Mouse (Mus musculus): ENCODE results near the gene Il6ra.

The Il6ra gene

DNA sequence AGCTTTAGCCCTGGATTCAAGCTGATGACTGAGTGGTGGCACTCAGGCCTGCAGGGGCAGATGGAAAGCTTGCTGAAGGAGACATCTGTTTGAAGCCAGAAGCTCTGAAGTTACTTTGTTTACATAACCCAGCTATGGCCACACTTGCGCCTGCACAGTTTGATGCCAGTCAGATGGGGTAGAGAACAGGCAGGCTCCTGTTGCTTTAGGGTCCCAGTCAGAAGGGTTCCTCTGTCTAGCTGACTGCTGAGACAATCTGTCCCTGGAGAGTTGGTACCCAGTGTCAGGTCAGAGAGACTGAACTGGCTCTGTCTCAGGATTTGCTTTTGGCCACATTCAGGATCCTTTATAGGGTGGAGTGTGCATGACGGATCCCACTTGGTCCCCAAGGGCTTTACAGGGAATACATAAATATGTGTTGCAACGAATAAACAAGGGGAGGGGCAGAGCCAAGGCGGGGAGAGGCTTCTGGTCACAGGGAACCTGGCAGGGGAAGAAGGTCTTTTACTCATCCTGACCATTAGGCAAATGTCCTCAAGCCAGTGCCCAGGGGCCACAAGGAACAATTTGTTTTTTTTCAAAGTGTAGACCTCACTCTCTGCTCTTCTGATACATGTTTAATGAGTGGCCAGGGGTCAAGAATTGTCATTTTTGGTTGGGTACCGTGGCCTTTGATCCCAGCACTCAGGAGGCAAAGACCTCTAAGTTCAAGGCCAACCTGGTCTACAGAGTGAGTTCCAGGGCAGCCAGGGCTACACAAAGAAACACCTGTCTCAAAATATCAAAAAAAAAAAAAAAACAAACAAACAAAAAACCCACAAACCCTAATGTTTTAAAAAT lies 3.1 kb downstream of the Il6ra start:
- DNase-seq (ENCODE audit: low read depth, low spot score): no peak

DNA sequence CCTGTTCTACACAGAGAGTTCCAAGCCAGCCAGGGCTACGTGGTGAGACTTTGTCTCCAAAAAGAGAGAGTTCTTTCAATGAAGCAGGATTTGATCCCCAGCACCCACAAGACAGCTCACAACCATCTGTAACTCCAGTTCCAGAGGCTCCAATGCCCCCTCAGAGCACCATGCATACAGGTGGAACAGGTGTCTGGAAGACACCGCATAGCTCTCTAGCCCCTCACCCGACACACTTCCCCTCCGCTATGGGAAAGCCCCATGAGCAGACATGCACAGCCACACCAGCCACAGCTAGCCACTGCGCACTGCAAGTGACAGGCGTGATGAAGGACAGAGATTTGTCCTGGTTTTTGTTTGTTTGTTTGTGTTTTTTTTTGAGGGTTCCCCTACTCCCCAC lies 4.2 kb downstream of the Il6ra start:
- DNase-seq (ENCODE audit: low read depth, low spot score): no peak

DNA sequence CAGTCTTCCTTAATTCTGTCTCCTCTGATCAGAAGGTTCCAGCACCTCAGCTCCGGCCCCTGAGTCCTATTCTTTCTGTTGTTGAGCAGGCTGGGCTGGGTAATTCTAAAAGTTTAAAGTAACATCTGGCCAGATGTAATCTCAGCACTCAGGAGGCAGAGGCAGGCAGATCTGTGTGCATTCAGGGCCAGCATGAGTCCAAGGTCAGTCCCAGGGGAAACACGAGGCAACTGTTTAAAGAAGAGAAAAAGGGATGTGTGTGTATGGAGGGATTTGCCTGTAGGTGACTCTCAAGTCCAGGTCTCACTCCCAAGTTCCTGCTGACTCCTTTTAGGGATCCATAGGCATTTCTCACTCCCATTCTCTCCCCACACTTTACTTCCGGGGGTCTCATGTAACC lies 5.2 kb downstream of the Il6ra start:
- DNase-seq (ENCODE audit: low read depth, low spot score): no peak

DNA sequence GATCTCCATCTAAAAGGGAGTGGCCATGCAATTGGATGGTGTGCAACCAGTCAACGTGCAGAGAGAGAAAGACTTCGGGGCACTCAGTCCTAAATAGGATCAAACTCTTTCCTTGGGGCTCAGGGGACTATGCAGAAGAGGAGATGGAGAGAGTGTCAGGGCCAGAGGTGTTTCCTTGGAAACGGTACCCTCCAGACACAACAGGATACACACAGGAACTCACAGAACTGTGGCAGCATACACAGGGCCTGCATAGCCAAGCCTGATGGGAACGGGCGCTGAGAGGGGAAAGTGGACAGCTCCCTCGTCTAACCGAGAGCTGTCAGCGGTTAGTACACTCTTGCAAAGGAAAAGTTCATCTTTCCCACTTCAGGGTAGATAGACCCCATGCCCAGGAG lies 13.5 kb downstream of the Il6ra start:
- DNase-seq (ENCODE audit: low read depth, low spot score): no peak

DNA sequence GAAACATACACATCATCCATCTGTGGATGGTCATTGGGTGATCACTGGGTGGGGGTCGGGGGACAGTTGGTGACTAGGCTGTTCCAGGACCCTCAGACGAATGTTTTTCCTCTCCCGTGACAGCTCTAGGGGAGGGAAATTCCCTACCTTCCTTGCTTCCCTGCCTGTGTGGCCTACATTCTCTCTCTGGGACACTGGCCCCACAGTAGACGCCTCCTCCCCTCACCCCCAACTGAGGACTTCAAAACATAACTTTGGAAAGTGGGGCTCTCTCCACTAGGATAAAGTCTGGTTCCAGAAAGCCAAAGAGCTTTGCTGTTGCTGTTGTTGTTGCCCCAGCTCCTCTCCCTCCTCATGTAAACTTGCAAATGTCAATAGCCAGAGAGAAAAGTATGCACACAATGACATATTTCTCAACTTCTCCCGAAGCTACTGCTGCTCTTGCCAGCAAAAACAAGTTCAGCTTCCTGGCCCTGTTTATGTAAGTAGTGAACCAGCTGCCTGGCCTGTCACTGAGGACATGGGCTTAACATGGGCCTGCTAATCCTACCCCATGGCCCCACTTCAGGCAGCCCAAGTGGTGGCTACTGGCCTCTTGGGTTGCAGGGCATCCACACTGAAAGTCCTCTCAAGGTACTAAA lies 14.0 kb downstream of the Il6ra start:
- no peak for DNase-seq (ENCODE audit: low read depth, low spot score)

DNA sequence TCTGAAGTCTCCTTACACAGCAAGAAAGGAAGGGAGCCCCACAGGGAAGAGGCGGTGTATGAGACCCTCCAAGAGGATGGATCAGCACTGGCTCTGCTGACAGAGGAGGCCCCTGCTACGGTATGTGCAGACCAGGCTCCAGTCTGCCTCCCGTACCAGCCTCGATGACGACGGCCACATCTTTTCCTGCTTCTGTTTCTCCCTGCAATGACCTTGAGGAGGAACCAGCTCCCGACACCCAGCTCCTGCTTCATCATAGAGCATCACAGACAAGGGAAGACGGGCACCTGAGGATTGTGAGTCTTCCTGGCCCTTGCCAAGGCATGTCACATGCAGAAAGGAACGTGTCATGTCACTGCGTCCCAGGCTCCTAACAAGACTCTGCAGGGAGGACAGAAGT lies 15.0 kb downstream of the Il6ra start:
- DNase-seq (ENCODE audit: low read depth, low spot score): no peak

DNA sequence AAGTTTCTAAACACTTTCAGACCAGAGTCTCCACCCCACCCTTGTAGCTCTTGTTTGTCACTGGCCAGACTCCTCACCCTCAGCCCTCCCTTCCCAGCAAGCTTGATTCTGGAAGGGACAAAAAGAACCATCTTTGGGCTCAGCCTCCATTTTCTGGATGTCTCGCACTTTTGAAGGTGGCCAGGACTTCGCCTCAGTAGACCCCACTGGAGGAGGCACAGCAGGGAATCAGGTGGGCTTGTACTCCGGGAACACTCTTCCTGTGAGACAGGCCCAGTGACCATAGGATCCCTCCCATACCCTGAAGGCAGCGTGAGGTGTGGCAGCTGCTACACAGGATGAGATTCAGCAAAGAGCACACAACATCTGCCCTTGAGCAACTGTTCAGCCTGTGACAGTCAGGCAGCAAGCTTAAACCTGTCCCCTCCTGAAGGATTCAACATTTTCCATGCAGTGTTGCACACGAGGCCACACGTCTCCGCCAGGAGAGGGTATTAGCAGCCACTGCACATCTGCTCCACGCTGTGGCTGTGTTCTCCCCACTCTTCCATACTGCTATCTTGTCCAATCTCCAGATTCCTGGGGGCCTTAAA lies 15.7 kb downstream of the Il6ra start:
- DNase-seq (ENCODE audit: low read depth, low spot score): no peak

- DNase-seq (ENCODE audit: low read depth, low spot score): no peak
Measured at GRCm38 (mm10) chr3:89896571-89896970, 16.4 kb downstream of the Il6ra start.

GRCm38 (mm10) chr3:89892517-89893106 lies 20.4 kb downstream of the Il6ra start:
- DNase-seq (ENCODE audit: low read depth, low spot score): no peak

DNA sequence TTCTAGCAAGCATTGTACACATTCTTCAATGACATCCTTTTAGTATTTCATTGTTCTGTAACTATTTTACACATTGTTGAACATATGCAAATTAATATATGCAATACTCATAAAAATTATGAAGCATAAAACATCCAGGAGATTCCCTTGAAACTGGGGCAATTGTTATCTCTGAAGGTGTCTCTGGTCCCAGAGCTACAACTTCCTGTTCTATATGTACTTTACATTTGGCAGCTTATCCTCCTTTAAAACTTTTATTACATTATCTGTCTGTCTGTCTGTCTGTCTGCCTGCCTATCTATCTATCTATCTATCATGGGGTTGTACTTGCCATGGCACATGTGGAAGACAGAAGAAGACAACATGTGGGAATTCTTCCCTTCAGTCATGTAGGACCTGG lies 21.3 kb downstream of the Il6ra start:
- DNase-seq (ENCODE audit: low read depth, low spot score): no peak

DNA sequence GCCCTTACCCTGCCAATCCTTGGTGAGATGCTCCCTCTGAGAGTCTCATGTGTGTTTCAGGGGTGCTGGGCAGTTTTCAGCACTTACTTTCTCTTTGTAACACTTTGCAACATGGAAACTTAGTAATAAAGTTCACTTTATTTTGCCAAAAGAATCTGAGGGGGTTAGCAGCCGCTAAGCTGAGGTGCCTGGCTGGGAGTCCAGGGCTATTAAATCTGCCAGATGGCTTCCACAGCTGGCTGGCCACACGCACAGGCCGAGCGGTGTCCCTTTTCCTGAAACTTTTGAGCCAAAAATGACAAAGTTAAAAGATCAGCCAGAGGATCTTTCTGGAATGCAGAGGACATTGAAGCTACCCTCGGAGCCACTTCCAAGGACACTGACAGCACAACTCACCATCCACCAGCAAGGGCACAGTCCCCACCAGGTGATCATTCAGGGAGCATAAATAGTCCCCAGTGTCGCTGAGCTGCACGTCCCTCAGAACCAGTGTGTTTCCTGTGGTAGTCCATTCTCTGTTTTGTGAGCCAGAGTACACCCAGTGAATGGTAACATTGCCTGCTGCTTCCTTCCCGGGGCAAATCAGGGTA lies 23.1 kb downstream of the Il6ra start:
- no peak for DNase-seq (ENCODE audit: low read depth, low spot score)

GRCm38 (mm10) chr3:89887582-89888230 lies 25.3 kb downstream of the Il6ra start:
- DNase-seq (ENCODE audit: low read depth, low spot score): no peak

DNA sequence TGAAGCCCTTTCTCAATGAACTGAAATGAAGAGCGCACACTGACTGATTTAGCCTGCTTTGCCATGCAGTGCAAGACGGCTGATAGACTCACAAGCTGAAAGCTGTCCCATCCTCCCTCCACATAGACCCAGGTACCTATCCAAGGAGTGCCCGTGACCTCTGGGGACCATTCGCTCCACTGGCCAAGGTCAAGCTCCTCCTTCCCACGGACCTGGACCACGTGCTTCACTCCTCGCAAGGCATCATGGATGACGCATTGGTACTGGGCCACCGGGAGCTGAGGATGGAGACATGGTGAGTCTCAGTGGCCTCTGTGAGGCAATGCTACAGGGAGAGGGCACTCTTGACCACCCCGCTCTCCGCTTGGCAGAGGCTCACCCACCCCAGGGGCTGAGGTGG lies 27.2 kb downstream of the Il6ra start:
- DNase-seq (ENCODE audit: low read depth, low spot score): no peak

GRCm38 (mm10) chr3:89883582-89884041 lies 29.4 kb downstream of the Il6ra start:
- DNase-seq (ENCODE audit: low read depth, low spot score): no peak

- DNase-seq (ENCODE audit: low read depth, low spot score): no peak
Measured at GRCm38 (mm10) chr3:89882556-89883181, 30.3 kb downstream of the Il6ra start.

GRCm38 (mm10) chr3:89880036-89880851 lies 32.8 kb downstream of the Il6ra start:
- DNase-seq (ENCODE audit: low read depth, low spot score): no peak

DNA sequence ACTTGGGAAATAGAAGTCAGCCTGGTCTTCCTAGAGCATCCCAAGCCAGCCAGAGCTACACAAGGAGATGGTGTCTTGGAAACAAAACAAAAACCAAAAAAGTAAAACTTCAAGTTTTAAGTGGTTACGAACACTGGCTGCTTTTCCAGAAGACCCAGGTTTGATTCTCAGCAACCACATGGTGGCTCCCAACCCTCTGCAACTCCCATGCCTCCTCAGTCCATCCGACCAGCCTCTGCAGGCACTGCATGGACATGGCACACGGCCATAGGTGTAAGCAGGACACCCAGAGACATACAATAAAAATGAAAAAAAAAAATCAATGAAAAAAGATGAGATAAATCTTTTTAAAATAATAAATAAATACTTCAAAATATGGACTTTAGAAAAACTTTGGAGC lies 33.7 kb downstream of the Il6ra start:
- DNase-seq (ENCODE audit: low read depth, low spot score): no peak

- DNase-seq (ENCODE audit: low read depth, low spot score): peak; percentile 54
Measured at GRCm38 (mm10) chr3:89878456-89878855, 34.5 kb downstream of the Il6ra start.

DNA sequence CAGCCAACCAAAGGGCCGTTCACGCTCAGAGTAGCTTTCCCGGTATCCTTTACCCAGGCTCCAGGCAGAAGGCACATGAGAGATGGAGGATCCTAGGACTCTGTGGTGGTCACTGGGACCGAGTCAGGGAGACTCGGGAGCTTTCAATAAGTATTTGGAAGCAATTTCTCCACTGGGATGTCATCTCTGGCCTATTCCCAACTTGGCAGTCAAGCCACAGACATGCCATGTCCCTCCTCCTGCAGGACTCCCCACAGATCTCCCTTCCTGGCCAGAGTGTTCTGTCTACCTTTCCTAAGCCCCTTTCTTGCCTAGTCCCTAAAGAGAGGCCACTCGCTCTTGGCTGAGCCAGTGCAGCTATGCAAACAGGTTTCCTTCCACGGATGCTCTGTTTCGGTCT lies 35.9 kb downstream of the Il6ra start:
- DNase-seq (ENCODE audit: low read depth, low spot score): no peak

- DNase-seq (ENCODE audit: low read depth, low spot score): no peak
Measured at GRCm38 (mm10) chr3:89876469-89876868, 36.5 kb downstream of the Il6ra start.

All from retina, postnatal 7 days (tissue).